Mouse (Mus musculus) megakaryocyte, embryonic 14.5 days (primary cell): ENCODE measurements at regions not wholly inside any gene's neighbourhood (a gene's known extent, or its start where the extent isn't known, plus 50 kb on each side); places are given as distances from the start of the nearest gene placed in this dataset.

Source experiments
- FLI1 ChIP-seq: IDR thresholded peaks from 2 replicates; pipeline ENCODE4 v1.6.1; 2012; ENCODE audit warnings: low read length, inconsistent platforms, mixed read lengths
- GATA1 ChIP-seq: IDR thresholded peaks from 3 replicates; pipeline ENCODE4 v1.6.1; 2012; ENCODE audit warnings: mixed read lengths, low read length, inconsistent platforms, borderline replicate concordance

DNA sequence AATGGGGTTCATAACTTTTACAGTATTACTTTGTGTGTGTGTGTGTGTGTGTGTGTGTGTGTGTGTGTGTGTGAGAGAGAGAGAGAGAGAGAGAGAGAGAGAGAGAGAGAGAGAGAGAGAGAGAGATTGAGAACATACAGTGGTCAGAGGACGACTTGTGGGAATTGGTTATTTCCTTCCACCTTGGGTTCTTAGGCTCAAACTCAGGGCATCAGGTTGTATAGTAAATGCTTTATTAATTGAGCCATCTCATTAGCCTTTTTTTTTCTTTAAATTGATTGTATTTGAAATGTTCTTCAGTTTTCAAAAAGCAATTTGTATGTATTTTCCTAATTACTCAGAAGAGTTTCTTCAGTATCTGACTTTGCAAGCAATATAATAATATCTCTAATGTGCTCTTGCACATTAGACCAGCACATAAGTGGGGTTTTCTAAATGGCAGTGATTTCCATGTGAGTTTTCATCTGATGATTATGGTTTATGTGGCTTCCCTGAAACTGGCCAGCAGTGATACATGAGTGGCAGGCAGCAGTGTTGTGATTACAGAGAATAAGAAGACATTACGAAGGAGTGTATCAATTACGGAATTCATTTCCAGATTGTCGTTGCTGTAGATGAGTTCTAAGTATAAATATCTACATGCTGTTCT lies 86.2 kb upstream of the Mtap start:
- no peak for TF ChIP-seq GATA1
- TF ChIP-seq FLI1: no peak
